Mouse (Mus musculus): Measurements from ENCODE around the gene Cep57l1.

- no peak for TF ChIP-seq CTCF (IDR thresholded peaks at IDR 0.05; ENCODE audit: borderline replicate concordance, extremely low read depth, insufficient read depth, insufficient read length)
- TF ChIP-seq POLR2A (IDR thresholded peaks at IDR 0.05; ENCODE audit: borderline replicate concordance, extremely low read depth, insufficient read depth, insufficient read length, poor library complexity, severe bottlenecking), result no peak
Measured at GRCm38 (mm10) chr10:41803467-41803866, 6.2 kb downstream of the Cep57l1 start.
